Mouse (Mus musculus): ENCODE results near the gene Sult3a1. TPM values are rescaled to one million over a fixed set of nuclear protein-coding genes. Genes with fewer than 3 reads are reported as not detected.
"Not testable (repeated sequence)": the region's sequence is repeated elsewhere in the genome, so short reads cannot be mapped to it uniquely, and the experiment has no call there.

Gene Sult3a1
- total RNA-seq (2015; ENCODE audit: low replicate concordance) (not detected in 2 replicates), total RNA-seq (2017; ENCODE audit: low replicate concordance) (not detected in 2 replicates)

- no peak for ATAC-seq (replicated peaks; ENCODE audit: low FRiP score, poor library complexity, severe bottlenecking)
These were observed at the start of gene Sult3a1 for GRCm38 (mm10) chr10:33857421-33857820. TSS of gene Sult3a1 (plus strand) at chr10:33857721.

DNA sequence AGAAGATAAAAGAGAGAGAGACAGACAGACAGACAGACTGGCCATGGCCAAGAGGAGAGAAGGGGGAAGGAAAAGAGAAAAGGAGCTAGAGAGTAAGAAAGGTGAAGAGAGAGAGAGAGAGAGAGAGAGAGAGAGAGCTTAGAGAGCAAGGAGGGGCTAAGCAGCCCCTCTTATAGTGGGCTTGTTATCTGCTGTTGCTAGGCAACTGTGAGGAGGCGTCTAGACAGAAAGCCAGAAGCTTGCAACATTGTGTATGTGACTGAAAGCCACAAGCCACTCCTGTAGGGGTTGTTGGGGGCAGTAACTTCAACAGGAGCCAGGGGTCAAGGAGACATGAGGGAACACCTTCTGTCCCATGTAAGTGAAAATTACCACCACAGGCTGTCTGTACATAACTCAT, 45.7 kb upstream of the Sult3a1 start:
- no peak for ATAC-seq (replicated peaks; ENCODE audit: low FRiP score, poor library complexity, severe bottlenecking)

DNA sequence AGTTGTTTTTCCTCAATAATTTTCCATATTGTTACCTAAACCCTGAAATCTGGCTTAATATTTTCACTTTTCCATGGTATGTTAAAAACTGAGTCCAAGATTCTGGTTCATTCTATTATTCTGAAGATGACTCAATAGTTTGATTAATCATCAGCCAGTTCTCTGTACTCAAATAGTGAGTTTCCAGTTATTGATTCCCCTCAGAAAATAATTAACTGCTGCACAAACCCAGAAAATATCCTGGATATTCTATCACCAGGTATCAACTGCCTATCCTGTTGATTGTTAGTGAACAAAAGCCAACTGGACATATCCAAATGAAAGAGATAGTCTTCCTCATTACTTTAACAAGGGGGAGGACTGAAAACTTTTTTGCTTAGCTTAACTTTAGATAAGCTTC, 43.3 kb upstream of the Sult3a1 start:
- no peak for ATAC-seq (replicated peaks; ENCODE audit: low FRiP score, poor library complexity, severe bottlenecking)

DNA sequence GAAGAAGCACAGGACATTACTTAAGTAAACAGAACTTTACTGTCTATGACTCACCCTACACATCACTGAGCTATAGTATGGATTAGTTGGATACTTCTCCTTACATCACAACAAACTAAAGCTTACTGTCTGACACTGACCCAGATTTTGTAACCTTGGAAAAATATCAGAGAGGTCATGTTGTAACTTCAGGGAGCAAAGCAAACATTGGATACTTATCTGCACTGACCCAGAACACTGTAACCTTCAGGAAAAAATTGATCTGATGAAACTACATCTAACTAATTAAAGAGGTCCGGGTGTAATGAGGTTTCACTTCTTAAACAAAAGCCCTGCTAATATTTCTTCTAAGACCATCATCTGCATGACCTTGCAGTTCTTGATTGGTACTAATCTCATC, 40.6 kb upstream of the Sult3a1 start:
- no peak for ATAC-seq (replicated peaks; ENCODE audit: low FRiP score, poor library complexity, severe bottlenecking)

- no peak for ATAC-seq (replicated peaks; ENCODE audit: low FRiP score, poor library complexity, severe bottlenecking)
These were observed 36.6 kb upstream of the Sult3a1 start for GRCm38 (mm10) chr10:33820892-33821291.

GRCm38 (mm10) chr10:33865994-33866393, 8.5 kb downstream of the Sult3a1 start:
- ATAC-seq (replicated peaks; ENCODE audit: low FRiP score, poor library complexity, severe bottlenecking): no peak

- ATAC-seq (replicated peaks; ENCODE audit: low FRiP score, poor library complexity, severe bottlenecking): no peak
These were observed 12.9 kb downstream of the Sult3a1 start for GRCm38 (mm10) chr10:33870441-33870840.

DNA sequence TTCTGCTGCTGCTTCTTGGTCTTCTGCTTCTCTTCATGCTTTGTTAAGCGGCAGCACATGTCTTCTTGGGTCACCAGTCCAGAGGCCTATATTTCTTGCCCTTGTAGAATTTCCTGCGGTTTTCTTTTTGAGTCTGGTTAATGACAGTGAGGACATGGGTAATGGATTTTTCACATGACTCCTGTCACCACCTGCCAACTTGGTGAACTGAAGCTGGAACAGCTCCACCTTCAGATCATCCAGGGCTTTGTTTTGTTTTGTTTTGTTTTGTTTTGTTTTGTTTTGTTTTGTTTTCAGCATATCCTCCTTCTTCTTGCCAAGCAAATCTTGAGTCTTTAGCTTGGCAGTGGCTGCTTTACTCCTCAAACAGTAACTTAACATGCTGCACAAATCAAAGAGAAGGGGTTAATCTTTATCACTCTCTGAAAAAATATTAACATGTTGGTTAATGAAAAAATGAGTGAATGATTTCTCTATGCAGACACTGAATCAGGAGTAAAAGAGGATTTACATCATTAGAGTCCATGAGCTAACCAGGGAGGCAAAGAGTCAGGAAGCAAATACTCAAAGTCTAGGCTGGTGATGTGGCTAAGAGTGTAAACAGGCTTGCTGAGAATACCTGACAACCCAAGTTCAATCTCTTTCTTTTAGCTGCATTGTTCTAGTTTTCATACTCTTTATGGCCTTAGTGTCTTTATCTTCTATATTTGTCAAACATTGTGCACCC, 15.3 kb downstream of the Sult3a1 start:
- no peak for ATAC-seq (replicated peaks; ENCODE audit: low FRiP score, poor library complexity, severe bottlenecking)

DNA sequence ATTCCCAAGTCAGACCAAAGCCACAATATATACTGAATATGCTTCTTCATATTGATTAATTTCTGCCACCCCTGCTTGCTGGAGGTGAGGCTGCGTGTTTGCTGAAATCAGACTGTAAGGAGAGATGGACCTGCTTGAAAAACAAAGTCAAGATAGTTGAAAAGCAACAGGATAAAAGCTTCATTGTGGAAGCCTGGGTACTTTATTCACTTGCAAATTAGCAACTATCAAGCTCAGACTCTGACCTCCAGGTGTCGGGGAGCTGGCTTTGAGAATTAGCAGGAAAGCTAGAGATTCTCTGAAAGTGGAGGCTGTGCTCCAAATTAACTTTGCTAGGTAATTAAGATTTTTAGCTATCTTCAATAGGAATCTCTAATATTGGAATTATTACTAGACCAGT, 24.9 kb downstream of the Sult3a1 start:
- ATAC-seq (replicated peaks; ENCODE audit: low FRiP score, poor library complexity, severe bottlenecking): not testable (repeated sequence)

- not testable (repeated sequence) for ATAC-seq (replicated peaks; ENCODE audit: low FRiP score, poor library complexity, severe bottlenecking)
These were observed 44.0 kb downstream of the Sult3a1 start for GRCm38 (mm10) chr10:33901520-33901919.

GRCm38 (mm10) chr10:33904530-33905481, 47.3 kb downstream of the Sult3a1 start, which contains the start of gene Rsph4a:
TSS of gene Rsph4a (plus strand) at chr10:33905111.
- ATAC-seq (replicated peaks; ENCODE audit: low FRiP score, poor library complexity, severe bottlenecking): no peak

- no peak for ATAC-seq (replicated peaks; ENCODE audit: low FRiP score, poor library complexity, severe bottlenecking)
These were observed 48.0 kb downstream of the Sult3a1 start for GRCm38 (mm10) chr10:33905489-33905888.

Other genes starting within 250 kb of the Sult3a1 start
- gene Clvs2, start 233.0 kb upstream of the Sult3a1 start, total RNA-seq (2015; ENCODE audit: low replicate concordance): not detected in 2 replicates
- gene Clvs2, start 233.0 kb upstream of the Sult3a1 start, total RNA-seq (2017; ENCODE audit: low replicate concordance): not detected in 2 replicates
- not detected in 2 replicates for gene Sult3a2, start 71.0 kb upstream of the Sult3a1 start, total RNA-seq (2015; ENCODE audit: low replicate concordance)
- gene Sult3a2, start 71.0 kb upstream of the Sult3a1 start, total RNA-seq (2017; ENCODE audit: low replicate concordance): not detected in 2 replicates
- not detected in 2 replicates for gene Rsph4a, start 47.4 kb downstream of the Sult3a1 start, total RNA-seq (2015; ENCODE audit: low replicate concordance)
- not detected in 2 replicates for gene Rsph4a, start 47.4 kb downstream of the Sult3a1 start, total RNA-seq (2017; ENCODE audit: low replicate concordance)
- 28.9 and 32.4 TPM in 2 replicates for gene Zup1, start 93.5 kb downstream of the Sult3a1 start, total RNA-seq (2015; ENCODE audit: low replicate concordance)
- 27.2 and 32.9 TPM in 2 replicates for gene Zup1, start 93.5 kb downstream of the Sult3a1 start, total RNA-seq (2017; ENCODE audit: low replicate concordance)
- 5.0 and 55.9 TPM in 2 replicates for gene Rwdd1, start 161.9 kb downstream of the Sult3a1 start, total RNA-seq (2015; ENCODE audit: low replicate concordance)
- gene Rwdd1, start 161.9 kb downstream of the Sult3a1 start, total RNA-seq (2017; ENCODE audit: low replicate concordance): 13.7 and 47.4 TPM in 2 replicates
- gene Trappc3l, start 179.9 kb downstream of the Sult3a1 start, total RNA-seq (2015; ENCODE audit: low replicate concordance): not detected in 2 replicates
- not detected in 2 replicates for gene Trappc3l, start 179.9 kb downstream of the Sult3a1 start, total RNA-seq (2017; ENCODE audit: low replicate concordance)
- gene Calhm4, start 186.6 kb downstream of the Sult3a1 start, total RNA-seq (2015; ENCODE audit: low replicate concordance): not detected in 2 replicates
- not detected in 2 replicates for gene Calhm4, start 186.6 kb downstream of the Sult3a1 start, total RNA-seq (2017; ENCODE audit: low replicate concordance)
- gene Calhm5, start 238.8 kb downstream of the Sult3a1 start, total RNA-seq (2015; ENCODE audit: low replicate concordance): not detected in 2 replicates
- not detected in 2 replicates for gene Calhm5, start 238.8 kb downstream of the Sult3a1 start, total RNA-seq (2017; ENCODE audit: low replicate concordance)